Mouse (Mus musculus): ENCODE measurements around the gene Notum. TPM values are rescaled to one million over a fixed set of nuclear protein-coding genes. Genes with fewer than 3 reads are reported as not detected.

Notum gene
- polyA plus RNA-seq, 1 experiment from 2014 or later: 4.4 TPM

DNA sequence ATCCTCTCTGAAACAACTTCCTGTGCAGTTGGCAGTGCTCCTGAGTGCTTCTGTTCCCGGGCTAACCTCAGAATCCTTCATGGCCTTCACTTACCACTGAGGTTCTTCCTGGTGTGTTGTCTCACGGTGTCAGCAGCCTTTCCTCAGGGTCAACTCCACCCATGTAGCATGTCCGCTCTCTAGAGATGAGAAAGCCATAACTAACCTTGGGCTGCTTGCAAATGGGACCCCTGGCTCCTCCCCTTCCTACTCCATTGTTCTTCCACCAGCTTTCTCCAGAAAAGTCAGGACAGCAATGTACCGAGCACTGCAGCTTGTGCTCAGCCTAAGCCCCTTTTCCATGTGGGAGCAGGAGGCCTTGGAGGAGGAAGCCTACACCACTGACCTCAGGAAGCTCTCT, 54.2 kb downstream of the Notum start:
- Histone ChIP-seq H3K27me3 (replicated peaks; ENCODE audit: low read depth, poor library complexity, severe bottlenecking) (peaks cover 40% of the 10 kb centered on the region), H3K36me3 (replicated peaks) (peaks cover 86% of the 10 kb centered on the region), H3K27ac (replicated peaks) (0 out of 2 replicates have a peak overlapping the region, but pooled peaks have one; percentile 21), H3K4me3 (0 out of 2 replicates have a peak overlapping the region, but pooled peaks have one; percentile 49), H3K9me3 (no peaks in the 10 kb centered on the region), H3K4me1 (peaks cover 25% of the 10 kb centered on the region)
- 85% methylated on average over 4 of the region's 4 CpGs for WGBS
- DNase-seq (ENCODE audit: low spot score): no peak

DNA sequence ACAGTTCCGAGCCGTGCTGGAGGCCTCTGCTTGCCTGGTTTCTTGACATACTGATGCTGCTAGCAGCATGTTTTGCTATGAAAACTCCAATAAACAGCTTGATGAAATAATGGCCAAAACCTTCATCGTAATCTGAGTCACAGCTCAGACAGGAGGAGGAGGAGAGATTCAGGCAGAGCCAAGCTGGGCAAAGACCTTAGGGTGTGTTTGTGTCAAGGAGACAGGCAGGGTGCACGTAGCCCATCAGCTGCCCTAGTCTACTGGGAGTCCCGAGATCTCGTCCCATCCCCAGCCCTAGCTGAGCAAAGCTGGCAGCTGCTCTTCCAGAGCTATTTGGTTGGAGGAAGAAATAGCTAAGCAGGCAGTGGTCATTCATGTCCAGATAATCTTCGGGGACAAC, 55.3 kb downstream of the Notum start:
- peaks cover 84% of the 10 kb centered on the region for H3K36me3 ChIP-seq (replicated peaks)
- H3K9me3 ChIP-seq: no peaks in the 10 kb centered on the region
- no peak overlapping the region for H3K27ac ChIP-seq (replicated peaks)
- H3K4me3 ChIP-seq: no peak overlapping the region
- H3K27me3 ChIP-seq (replicated peaks; ENCODE audit: low read depth, poor library complexity, severe bottlenecking): peaks cover 40% of the 10 kb centered on the region
- H3K4me1 ChIP-seq: peaks cover 25% of the 10 kb centered on the region
- no peak for DNase-seq (ENCODE audit: low spot score)
- 90% methylated on average over 7 of the region's 7 CpGs for WGBS

Small RNA genes within 50 kb of the gene (microRNA-seq; reads per million reads assigned to microRNA genes)
- gene Mir6936: 1.8 reads per million

Other genes starting within 250 kb of the Notum start
- gene Nploc4, start 223.5 kb downstream of the Notum start, polyA plus RNA-seq (2016; fragmentation: Nextera tagmentation; extraction: Ambion mirVana): 45.3 and 51.9 TPM in 2 replicates
- gene Tspan10, start 218.5 kb downstream of the Notum start, polyA plus RNA-seq (2016; fragmentation: Nextera tagmentation; extraction: Ambion mirVana): 0.69 and 1.5 TPM in 2 replicates
- 0.44 and 0.67 TPM in 2 replicates for gene Pde6g, start 207.7 kb downstream of the Notum start, polyA plus RNA-seq (2016; fragmentation: Nextera tagmentation; extraction: Ambion mirVana)
- 8.5 and 12.8 TPM in 2 replicates for gene Oxld1, start 203.1 kb downstream of the Notum start, polyA plus RNA-seq (2016; fragmentation: Nextera tagmentation; extraction: Ambion mirVana)
- gene Ccdc137, start 203.1 kb downstream of the Notum start, polyA plus RNA-seq (2016; fragmentation: Nextera tagmentation; extraction: Ambion mirVana): 49.6 and 50.7 TPM in 2 replicates
- 55.9 and 66.9 TPM in 2 replicates for gene Arl16, start 193.6 kb downstream of the Notum start, polyA plus RNA-seq (2016; fragmentation: Nextera tagmentation; extraction: Ambion mirVana)
- 206 and 216 TPM in 2 replicates for gene Mrpl12, start 176.6 kb downstream of the Notum start, polyA plus RNA-seq (2016; fragmentation: Nextera tagmentation; extraction: Ambion mirVana)
- gene Slc25a10, start 169.3 kb downstream of the Notum start, polyA plus RNA-seq (2016; fragmentation: Nextera tagmentation; extraction: Ambion mirVana): 68.6 and 69.4 TPM in 2 replicates
- gene Gcgr, start 130.5 kb downstream of the Notum start, polyA plus RNA-seq (2016; fragmentation: Nextera tagmentation; extraction: Ambion mirVana): 0.33 and 0.62 TPM in 2 replicates
- gene Mcrip1, start 111.4 kb downstream of the Notum start, polyA plus RNA-seq (2016; fragmentation: Nextera tagmentation; extraction: Ambion mirVana): 201 and 221 TPM in 2 replicates
- not detected in 2 replicates for gene Ppp1r27, start 110.0 kb downstream of the Notum start, polyA plus RNA-seq (2016; fragmentation: Nextera tagmentation; extraction: Ambion mirVana)
- gene P4hb, start 87.9 kb downstream of the Notum start, polyA plus RNA-seq (2016; fragmentation: Nextera tagmentation; extraction: Ambion mirVana): 556 and 565 TPM in 2 replicates
- gene Arhgdia, start 79.6 kb downstream of the Notum start, polyA plus RNA-seq (2016; fragmentation: Nextera tagmentation; extraction: Ambion mirVana): 735 and 777 TPM in 2 replicates
- gene Alyref, start 62.8 kb downstream of the Notum start, polyA plus RNA-seq (2016; fragmentation: Nextera tagmentation; extraction: Ambion mirVana): 620 and 640 TPM in 2 replicates
- gene Anapc11, start 62.8 kb downstream of the Notum start, polyA plus RNA-seq (2016; fragmentation: Nextera tagmentation; extraction: Ambion mirVana): 192 and 198 TPM in 2 replicates
- gene Npb, start 52.7 kb downstream of the Notum start, polyA plus RNA-seq (2016; fragmentation: Nextera tagmentation; extraction: Ambion mirVana): not detected in 2 replicates
- 142 and 145 TPM in 2 replicates for gene Pcyt2, start 43.2 kb downstream of the Notum start, polyA plus RNA-seq (2016; fragmentation: Nextera tagmentation; extraction: Ambion mirVana)
- 27.7 and 29.5 TPM in 2 replicates for gene Sirt7, start 35.9 kb downstream of the Notum start, polyA plus RNA-seq (2016; fragmentation: Nextera tagmentation; extraction: Ambion mirVana)
- 24.2 and 25.1 TPM in 2 replicates for gene Mafg, start 27.6 kb downstream of the Notum start, polyA plus RNA-seq (2016; fragmentation: Nextera tagmentation; extraction: Ambion mirVana)
- gene Pycr1, start 17.4 kb downstream of the Notum start, polyA plus RNA-seq (2016; fragmentation: Nextera tagmentation; extraction: Ambion mirVana): 32.7 and 33.7 TPM in 2 replicates
- gene Myadml2, start 13.0 kb downstream of the Notum start, polyA plus RNA-seq (2016; fragmentation: Nextera tagmentation; extraction: Ambion mirVana): not detected in 2 replicates
- 151 and 155 TPM in 2 replicates for gene Aspscr1, start 11.8 kb upstream of the Notum start, polyA plus RNA-seq (2016; fragmentation: Nextera tagmentation; extraction: Ambion mirVana)
- 119 and 124 TPM in 2 replicates for gene Cenpx, start 52.6 kb upstream of the Notum start, polyA plus RNA-seq (2016; fragmentation: Nextera tagmentation; extraction: Ambion mirVana)
- 56.8 and 58.9 TPM in 2 replicates for gene Lrrc45, start 52.8 kb upstream of the Notum start, polyA plus RNA-seq (2016; fragmentation: Nextera tagmentation; extraction: Ambion mirVana)
- gene Rac3, start 60.3 kb upstream of the Notum start, polyA plus RNA-seq (2016; fragmentation: Nextera tagmentation; extraction: Ambion mirVana): 27.2 and 31.2 TPM in 2 replicates
- 12.8 and 16.0 TPM in 2 replicates for gene Dcxr, start 66.1 kb upstream of the Notum start, polyA plus RNA-seq (2016; fragmentation: Nextera tagmentation; extraction: Ambion mirVana)
- 2.6 and 2.9 TPM in 2 replicates for gene Cbr2, start 70.9 kb upstream of the Notum start, polyA plus RNA-seq (2016; fragmentation: Nextera tagmentation; extraction: Ambion mirVana)
- 10.5 and 11.6 TPM in 2 replicates for gene Hmga1b, start 101.6 kb upstream of the Notum start, polyA plus RNA-seq (2016; fragmentation: Nextera tagmentation; extraction: Ambion mirVana)
- 40.0 and 42.1 TPM in 2 replicates for gene Rfng, start 123.0 kb upstream of the Notum start, polyA plus RNA-seq (2016; fragmentation: Nextera tagmentation; extraction: Ambion mirVana)
- 265 and 272 TPM in 2 replicates for gene Gps1, start 123.1 kb upstream of the Notum start, polyA plus RNA-seq (2016; fragmentation: Nextera tagmentation; extraction: Ambion mirVana)
- gene Dus1l, start 135.2 kb upstream of the Notum start, polyA plus RNA-seq (2016; fragmentation: Nextera tagmentation; extraction: Ambion mirVana): 96.6 and 101 TPM in 2 replicates
- 121 and 132 TPM in 2 replicates for gene Fasn, start 163.4 kb upstream of the Notum start, polyA plus RNA-seq (2016; fragmentation: Nextera tagmentation; extraction: Ambion mirVana)